Mouse (Mus musculus): ENCODE measurements at regions not wholly inside any gene's neighbourhood (a gene's known extent, or its start where the extent isn't known, plus 50 kb on each side); places are given as distances from the start of the nearest gene placed in this dataset.

DNA sequence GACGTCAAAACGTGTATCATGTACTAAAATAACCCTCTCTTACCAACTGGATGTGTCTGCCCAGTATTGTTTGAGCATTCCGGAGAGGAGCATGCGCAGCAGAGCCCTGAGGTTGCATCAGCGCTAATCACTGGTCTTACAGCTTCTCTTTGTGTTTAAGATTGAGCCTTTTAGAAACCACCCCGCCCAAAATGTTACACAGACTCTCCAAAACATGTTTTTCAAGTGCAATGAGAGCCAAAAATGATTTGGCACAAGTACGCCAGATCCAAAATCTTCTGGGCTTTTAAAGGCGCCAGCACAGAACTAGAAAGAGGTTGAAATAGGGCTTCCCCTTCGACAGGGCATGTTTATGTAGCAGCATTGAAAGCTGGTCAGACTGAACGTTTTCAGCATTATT lies 123.8 kb upstream of the Cited2 start:
- TF ChIP-seq POLR2A (IDR thresholded peaks at IDR 0.05; ENCODE audit: extremely low read depth, insufficient read depth, low read length) (no peak), CTCF (IDR thresholded peaks at IDR 0.05; ENCODE audit: low read depth, low read length) (no peak)
